Mouse (Mus musculus): ENCODE measurements around the gene Sgf29. TPM values are rescaled to one million over a fixed set of nuclear protein-coding genes. Genes with fewer than 3 reads are reported as not detected.

Gene Sgf29
- polyA plus RNA-seq, 1 experiment: 35.3 TPM

GRCm38 (mm10) chr7:126708175-126708952 is 59.3 kb downstream of the Sgf29 start:
- no peak overlapping the region for H3K4me3 ChIP-seq
- H3K79me2 ChIP-seq (ENCODE audit: control insufficient read depth, insufficient read depth): no peaks in the 10 kb centered on the region
- no peaks in the 10 kb centered on the region for H3K36me3 ChIP-seq (ENCODE audit: control insufficient read depth, insufficient read depth)
- TF ChIP-seq SRF (IDR thresholded peaks at IDR 0.05; ENCODE audit: control insufficient read depth, insufficient read length, low read depth) (no peak), MYOD1 (IDR thresholded peaks at IDR 0.05; ENCODE audit: control insufficient read depth in 1 of 3, insufficient read length in 2 of 3, low read depth in 2 of 3) (no peak), POLR2A (IDR thresholded peaks at IDR 0.05; ENCODE audit: insufficient read length, low read depth) (no peak), CEBPB (IDR thresholded peaks at IDR 0.05; ENCODE audit: insufficient read depth, poor library complexity, severe bottlenecking) (no peak), MYOG (IDR thresholded peaks at IDR 0.05; ENCODE audit: control insufficient read depth in 1 of 3, insufficient read depth in 1 of 3, insufficient read length in 2 of 3, low read depth in 2 of 3) (no peak), MAX (IDR thresholded peaks at IDR 0.05; ENCODE audit: low read depth) (no peak), TCF12 (IDR thresholded peaks at IDR 0.05; ENCODE audit: insufficient read depth, poor library complexity, severe bottlenecking) (no peak), POLR2AphosphoS2 (IDR thresholded peaks at IDR 0.05; ENCODE audit: insufficient read length, low read depth) (no peak), E2F4 (IDR thresholded peaks at IDR 0.05; ENCODE audit: insufficient read depth) (no peak), REST (IDR thresholded peaks at IDR 0.05; ENCODE audit: insufficient read depth, insufficient read length) (no peak), USF1 (IDR thresholded peaks at IDR 0.05; ENCODE audit: low read depth) (no peak), TCF3 (IDR thresholded peaks at IDR 0.05; ENCODE audit: insufficient read length, low read depth) (no peak)
- no peak overlapping the region for H3K4me2 ChIP-seq (ENCODE audit: low read depth)
- H3K27me3 ChIP-seq (ENCODE audit: control insufficient read depth, insufficient read depth, insufficient read length): peaks cover 28% of the 10 kb centered on the region
- no peak overlapping the region for H3ac ChIP-seq (ENCODE audit: control insufficient read depth, insufficient read length)

- H3K27me3 ChIP-seq (ENCODE audit: control insufficient read depth, insufficient read depth, insufficient read length): peaks cover 27% of the 10 kb centered on the region
- no peak overlapping the region for H3K4me3 ChIP-seq
- H3K36me3 ChIP-seq (ENCODE audit: control insufficient read depth, insufficient read depth): no peaks in the 10 kb centered on the region
- no peaks in the 10 kb centered on the region for H3K79me2 ChIP-seq (ENCODE audit: control insufficient read depth, insufficient read depth)
- no peak overlapping the region for H3ac ChIP-seq (ENCODE audit: control insufficient read depth, insufficient read length)
- TF ChIP-seq TCF3 (IDR thresholded peaks at IDR 0.05; ENCODE audit: insufficient read length, low read depth) (no peak), TCF12 (IDR thresholded peaks at IDR 0.05; ENCODE audit: insufficient read depth, poor library complexity, severe bottlenecking) (no peak), CEBPB (IDR thresholded peaks at IDR 0.05; ENCODE audit: insufficient read depth, poor library complexity, severe bottlenecking) (no peak), REST (IDR thresholded peaks at IDR 0.05; ENCODE audit: insufficient read depth, insufficient read length) (no peak), POLR2AphosphoS2 (IDR thresholded peaks at IDR 0.05; ENCODE audit: insufficient read length, low read depth) (no peak), MYOG (IDR thresholded peaks at IDR 0.05; ENCODE audit: control insufficient read depth in 1 of 3, insufficient read depth in 1 of 3, insufficient read length in 2 of 3, low read depth in 2 of 3) (no peak), POLR2A (IDR thresholded peaks at IDR 0.05; ENCODE audit: insufficient read length, low read depth) (no peak), USF1 (IDR thresholded peaks at IDR 0.05; ENCODE audit: low read depth) (no peak), MAX (IDR thresholded peaks at IDR 0.05; ENCODE audit: low read depth) (no peak), MYOD1 (IDR thresholded peaks at IDR 0.05; ENCODE audit: control insufficient read depth in 1 of 3, insufficient read length in 2 of 3, low read depth in 2 of 3) (no peak), SRF (IDR thresholded peaks at IDR 0.05; ENCODE audit: control insufficient read depth, insufficient read length, low read depth) (no peak), E2F4 (IDR thresholded peaks at IDR 0.05; ENCODE audit: insufficient read depth) (no peak)
- H3K4me2 ChIP-seq (ENCODE audit: low read depth): no peak overlapping the region
Measured at GRCm38 (mm10) chr7:126710266-126710665, 61.2 kb downstream of the Sgf29 start.

GRCm38 (mm10) chr7:126711910-126712309 is 62.8 kb downstream of the Sgf29 start:
- H3K36me3 ChIP-seq (ENCODE audit: control insufficient read depth, insufficient read depth): no peaks in the 10 kb centered on the region
- peaks cover 40% of the 10 kb centered on the region for H3K27me3 ChIP-seq (ENCODE audit: control insufficient read depth, insufficient read depth, insufficient read length)
- H3K4me2 ChIP-seq (ENCODE audit: low read depth): no peak overlapping the region
- H3K4me3 ChIP-seq: no peak overlapping the region
- H3K79me2 ChIP-seq (ENCODE audit: control insufficient read depth, insufficient read depth): no peaks in the 10 kb centered on the region
- H3ac ChIP-seq (ENCODE audit: control insufficient read depth, insufficient read length): no peak overlapping the region
- TF ChIP-seq CEBPB (IDR thresholded peaks at IDR 0.05; ENCODE audit: insufficient read depth, poor library complexity, severe bottlenecking): no peak
- no peak for TF ChIP-seq REST (IDR thresholded peaks at IDR 0.05; ENCODE audit: insufficient read depth, insufficient read length)
- no peak for TF ChIP-seq E2F4 (IDR thresholded peaks at IDR 0.05; ENCODE audit: insufficient read depth)
- no peak for TF ChIP-seq POLR2A (IDR thresholded peaks at IDR 0.05; ENCODE audit: insufficient read length, low read depth)
- no peak for TF ChIP-seq POLR2AphosphoS2 (IDR thresholded peaks at IDR 0.05; ENCODE audit: insufficient read length, low read depth)
- TF ChIP-seq SRF (IDR thresholded peaks at IDR 0.05; ENCODE audit: control insufficient read depth, insufficient read length, low read depth): no peak
- TF ChIP-seq MYOG (IDR thresholded peaks at IDR 0.05; ENCODE audit: control insufficient read depth in 1 of 3, insufficient read depth in 1 of 3, insufficient read length in 2 of 3, low read depth in 2 of 3): no peak
- no peak for TF ChIP-seq MYOD1 (IDR thresholded peaks at IDR 0.05; ENCODE audit: control insufficient read depth in 1 of 3, insufficient read length in 2 of 3, low read depth in 2 of 3)
- no peak for TF ChIP-seq TCF3 (IDR thresholded peaks at IDR 0.05; ENCODE audit: insufficient read length, low read depth)
- no peak for TF ChIP-seq USF1 (IDR thresholded peaks at IDR 0.05; ENCODE audit: low read depth)
- TF ChIP-seq TCF12 (IDR thresholded peaks at IDR 0.05; ENCODE audit: insufficient read depth, poor library complexity, severe bottlenecking): no peak
- no peak for TF ChIP-seq MAX (IDR thresholded peaks at IDR 0.05; ENCODE audit: low read depth)

- Histone ChIP-seq H3K27me3 (ENCODE audit: control insufficient read depth, insufficient read depth, insufficient read length) (peaks cover 19% of the 10 kb centered on the region), H3ac (ENCODE audit: control insufficient read depth, insufficient read length) (no peak overlapping the region), H3K4me2 (ENCODE audit: low read depth) (no peak overlapping the region), H3K4me3 (no peak overlapping the region), H3K79me2 (ENCODE audit: control insufficient read depth, insufficient read depth) (no peaks in the 10 kb centered on the region), H3K36me3 (ENCODE audit: control insufficient read depth, insufficient read depth) (no peaks in the 10 kb centered on the region)
- no peak for TF ChIP-seq POLR2A (IDR thresholded peaks at IDR 0.05; ENCODE audit: insufficient read length, low read depth)
- TF ChIP-seq MYOG (IDR thresholded peaks at IDR 0.05; ENCODE audit: control insufficient read depth in 1 of 3, insufficient read depth in 1 of 3, insufficient read length in 2 of 3, low read depth in 2 of 3): no peak
- no peak for TF ChIP-seq TCF12 (IDR thresholded peaks at IDR 0.05; ENCODE audit: insufficient read depth, poor library complexity, severe bottlenecking)
- no peak for TF ChIP-seq E2F4 (IDR thresholded peaks at IDR 0.05; ENCODE audit: insufficient read depth)
- no peak for TF ChIP-seq MYOD1 (IDR thresholded peaks at IDR 0.05; ENCODE audit: control insufficient read depth in 1 of 3, insufficient read length in 2 of 3, low read depth in 2 of 3)
- no peak for TF ChIP-seq REST (IDR thresholded peaks at IDR 0.05; ENCODE audit: insufficient read depth, insufficient read length)
- TF ChIP-seq TCF3 (IDR thresholded peaks at IDR 0.05; ENCODE audit: insufficient read length, low read depth): no peak
- TF ChIP-seq MAX (IDR thresholded peaks at IDR 0.05; ENCODE audit: low read depth): no peak
- no peak for TF ChIP-seq POLR2AphosphoS2 (IDR thresholded peaks at IDR 0.05; ENCODE audit: insufficient read length, low read depth)
Measured at GRCm38 (mm10) chr7:126715679-126716078, 66.6 kb downstream of the Sgf29 start.
